Mouse (Mus musculus) spleen, postnatal 10 days (tissue): ENCODE results near the gene Cldn34c4.

Experiments used
- DNase-seq, 2 experiments: peaks; one replicate each; pipeline ENCODE4 v3.0.0; 2021 to 2022; ENCODE audit warnings: low spot score in 2 of 2

The Cldn34c4 gene

DNA sequence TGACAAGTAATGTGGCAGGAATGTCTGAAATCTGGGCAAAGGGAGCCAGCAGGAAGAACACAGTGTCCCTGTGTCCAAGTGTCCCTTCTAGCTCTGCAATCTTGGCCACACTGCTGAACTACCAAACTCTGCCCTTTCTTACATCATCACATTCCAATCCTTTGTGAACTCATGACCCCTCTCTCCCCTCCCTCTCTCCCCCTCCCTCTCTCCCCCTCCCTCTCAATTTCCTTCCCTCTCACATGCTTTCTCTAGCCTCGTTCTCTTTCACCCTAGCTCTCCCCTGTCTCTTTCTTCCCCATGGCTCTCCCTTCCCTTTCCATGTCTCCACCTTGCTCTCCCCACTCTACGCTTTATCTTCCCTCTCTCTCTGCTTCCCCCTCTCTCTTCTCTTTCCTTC lies at the start of gene Cldn34c4:
TSS of gene Cldn34c4 (minus strand) at position 101 of the 400 bp plus-strand sequence.
- DNase-seq = no peak

- DNase-seq = no peak
Observed at GRCm38 (mm10) chrX:127747062-127747461, 10.7 kb upstream of the Cldn34c4 start.
